Comparison of ENCODE assay signal across 25 mouse cellular contexts in the genomic region with DNA sequence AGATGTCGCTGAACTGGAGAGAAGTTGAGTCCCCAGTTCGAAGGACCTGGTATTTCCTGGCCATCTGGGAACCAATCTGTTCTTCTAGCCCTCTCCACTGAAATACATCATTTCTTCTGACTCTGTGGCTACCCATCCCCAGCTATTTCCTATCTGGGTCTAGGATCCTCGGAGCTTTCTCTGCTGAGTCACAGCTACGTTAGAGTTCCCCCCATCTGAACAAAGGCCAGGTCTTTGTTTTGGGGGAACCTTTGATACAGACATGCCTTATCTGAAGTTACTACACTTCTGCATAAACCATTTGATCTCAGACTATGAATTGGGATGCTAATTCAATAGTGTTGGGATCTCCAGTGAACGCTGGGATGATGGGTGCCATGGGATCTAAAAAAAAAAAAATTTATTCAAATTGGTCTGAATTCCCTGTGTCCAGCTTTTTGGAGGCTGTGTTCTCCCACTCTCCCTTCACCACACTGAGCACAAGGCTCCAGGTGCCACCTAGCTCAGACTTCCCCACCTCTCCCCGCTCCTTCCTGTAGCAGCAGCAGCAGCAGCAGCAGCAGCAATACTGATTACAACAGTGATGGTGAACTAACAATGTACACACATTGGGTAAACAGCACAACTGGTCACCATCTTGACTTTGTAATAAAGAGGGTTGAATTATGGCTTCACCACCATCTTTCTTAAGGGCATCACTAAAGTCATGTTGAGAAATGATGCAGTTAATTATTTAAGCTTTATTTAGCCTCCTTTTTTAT. TPM values are rescaled to one million over a fixed set of nuclear protein-coding genes. Genes with fewer than 3 reads are reported as not detected.
DNase-seq lines count a peak whose midpoint lies in the region; ATAC-seq and TF ChIP-seq lines count a peak whose summit lies in the region.
"Had no signal": no experiment of that assay in that cellular context is flagged by ENCODE, and none has a peak within 500 bp of the region (broad histone marks: within the 10 kb centered on the region; RNA-seq: fewer than 3 reads in every experiment).

No protein-coding gene starts in this region.

- peak; percentile 68 for ATAC-seq in granulocyte monocyte progenitor cell, adult 5-6 weeks (replicated peaks; ENCODE audit: poor library complexity, severe bottlenecking)
- peak; percentile 82 for ATAC-seq in megakaryocyte progenitor cell, adult 5-6 weeks (replicated peaks; ENCODE audit: poor library complexity)
- ATAC-seq: CD4-positive, CD25-positive, alpha-beta regulatory T cell, adult 4 months; forebrain, embryonic 14.5 days; forebrain, embryonic 16.5 days had no signal

- H3K4me1 ChIP-seq in MEL (ENCODE audit: control insufficient read depth in 1 of 2, insufficient read depth in 2 of 2, low read length in 2 of 2): peaks cover 7 to 15% of the 10 kb centered on the region in 2 experiments
- H3K4me1 ChIP-seq: embryonic facial prominence, embryonic 13.5 days; embryonic facial prominence, embryonic 15.5 days; forebrain, embryonic 10.5 days; forebrain, embryonic 12.5 days had no signal

- H3K27ac ChIP-seq in MEL (ENCODE audit: control insufficient read depth, low read depth, low read length): no peak overlapping the region
- H3K27ac ChIP-seq: embryonic facial prominence, embryonic 13.5 days; embryonic facial prominence, embryonic 15.5 days; forebrain, embryonic 10.5 days; forebrain, embryonic 12.5 days had no signal

- no peak for TF ChIP-seq CTCF in MEL (IDR thresholded peaks at IDR 0.05 in 2 of 3, conservative IDR thresholded peaks at IDR 0.05 in 1 of 3; ENCODE audit: control insufficient read depth in 1 of 3, insufficient read depth in 1 of 3, low read depth in 2 of 3, low read length in 3 of 3, poor library complexity in 1 of 3, severe bottlenecking in 1 of 3)

- H3K9ac ChIP-seq in MEL (ENCODE audit: control insufficient read depth, low read depth, low read length, poor library complexity, severe bottlenecking): no peak overlapping the region
- H3K9ac ChIP-seq: embryonic facial prominence, embryonic 13.5 days; embryonic facial prominence, embryonic 15.5 days; forebrain, embryonic 12.5 days had no signal

- no peak for TF ChIP-seq POLR2A in MEL (IDR thresholded peaks at IDR 0.05; ENCODE audit: control insufficient read depth in 1 of 2, insufficient read depth in 1 of 2, low read depth in 1 of 2, low read length in 2 of 2, poor library complexity in 1 of 2)

- DNase-seq in heart, adult 11 months: peak; percentile 17
- DNase-seq in heart, adult 8-10 months (ENCODE audit: low spot score): no peak
- peak; percentile 62 for DNase-seq in MEL (ENCODE audit: low read depth, low spot score)
- no peak for DNase-seq in embryo, embryonic 9.5 days (ENCODE audit: extremely low spot score)
- no peak for DNase-seq in frontal cortex, adult 2 months (ENCODE audit: extremely low spot score in 1 of 2, low spot score in 1 of 2)
- DNase-seq: adrenal gland, adult 2 months; adrenal gland, postnatal 10 days; adrenal gland, postnatal 36 days; B cell, adult 2 months; cerebellum, adult 11-12 months; cerebellum, adult 9-10 months; cerebellum, postnatal 10 days; cerebellum, postnatal 36 days had no signal

- no peaks in the 10 kb centered on the region for H3K79me2 ChIP-seq in MEL (ENCODE audit: control insufficient read depth, insufficient read depth, low read length, poor library complexity)

- H3K9me3 ChIP-seq in MEL (replicated peaks; ENCODE audit: insufficient read depth, low read length): no peaks in the 10 kb centered on the region
- H3K9me3 ChIP-seq: embryonic facial prominence, embryonic 13.5 days; embryonic facial prominence, embryonic 15.5 days; forebrain, embryonic 10.5 days; forebrain, embryonic 12.5 days; G1E had no signal

- TF ChIP-seq EP300 in MEL (IDR thresholded peaks at IDR 0.05; ENCODE audit: low read depth in 1 of 2, low read length in 2 of 2): peak; percentile 16 to 50; a peak in 1 of 4 replicates

- H3K27me3 ChIP-seq in MEL (ENCODE audit: control insufficient read depth in 1 of 2, insufficient read depth in 2 of 2, low read length in 2 of 2): no peaks in the 10 kb centered on the region
- H3K27me3 ChIP-seq: CH12.LX; embryonic facial prominence, embryonic 13.5 days; embryonic facial prominence, embryonic 15.5 days; forebrain, embryonic 12.5 days had no signal

- TF ChIP-seq RAD21 in MEL (IDR thresholded peaks at IDR 0.05; ENCODE audit: low read depth, low read length): no peak

- H3K36me3 ChIP-seq in MEL (ENCODE audit: control insufficient read depth in 1 of 2, insufficient read depth in 2 of 2, low read length in 2 of 2): peaks cover 13 to 16% of the 10 kb centered on the region in 2 experiments

- no peak overlapping the region for H3K4me3 ChIP-seq in MEL (ENCODE audit: control insufficient read depth in 1 of 2, insufficient read depth in 1 of 2, low read depth in 2 of 2, low read length in 2 of 2)
- H3K4me3 ChIP-seq: embryonic facial prominence, embryonic 13.5 days; embryonic facial prominence, embryonic 15.5 days; erythroblast, embryonic 14.5 days; forebrain, embryonic 10.5 days; forebrain, embryonic 12.5 days had no signal

TF ChIP-seq in MEL, 35 proteins besides CTCF, POLR2A, EP300 and RAD21:
- TF ChIP-seq RCOR1 (IDR thresholded peaks at IDR 0.05; ENCODE audit: low read depth, low read length): peak; percentile 34; the same call in 1 of the 2 replicates
- no peak for TF ChIP-seq ZKSCAN1 (IDR thresholded peaks at IDR 0.05; ENCODE audit: low read depth, low read length)
- TF ChIP-seq KAT2A (conservative IDR thresholded peaks at IDR 0.05; ENCODE audit: low read depth, low read length): no peak
- peak; percentile 47; the same call in 1 of the 2 replicates for TF ChIP-seq GATA1 (IDR thresholded peaks at IDR 0.05; ENCODE audit: low read depth, low read length)
- TF ChIP-seq MAX (IDR thresholded peaks at IDR 0.05; ENCODE audit: low read length): no peak
- no peak for TF ChIP-seq MAFK (IDR thresholded peaks at IDR 0.05; ENCODE audit: borderline replicate concordance, low read depth, low read length)
- TF ChIP-seq TBP (IDR thresholded peaks at IDR 0.05; ENCODE audit: low read depth, low read length): no peak
- TF ChIP-seq ZMIZ1 (IDR thresholded peaks at IDR 0.05; ENCODE audit: low read depth, low read length): no peak
- no peak for TF ChIP-seq TAL1 (IDR thresholded peaks at IDR 0.05; ENCODE audit: low read length)
- no peak for TF ChIP-seq MAZ (IDR thresholded peaks at IDR 0.05; ENCODE audit: low read depth, low read length)
- 0 out of 2 replicates have a peak, but pooled peaks have one; percentile 44 for TF ChIP-seq ETS1 (IDR thresholded peaks at IDR 0.05; ENCODE audit: low read depth, low read length)
- TF ChIP-seq USF2 (IDR thresholded peaks at IDR 0.05; ENCODE audit: borderline replicate concordance in 1 of 2, insufficient read depth in 1 of 2, low read depth in 1 of 2, low read length in 2 of 2): no peak
- no peak for TF ChIP-seq NELFE (IDR thresholded peaks at IDR 0.05; ENCODE audit: low read depth, low read length)
- no peak for TF ChIP-seq UBTF (IDR thresholded peaks at IDR 0.05; ENCODE audit: borderline replicate concordance, insufficient read depth, low read depth, low read length)
- no peak for TF ChIP-seq HCFC1 (IDR thresholded peaks at IDR 0.05; ENCODE audit: low read depth, low read length)

RNA-seq across cellular contexts. Expression of a gene that starts 10.8 kb away (rescaled TPM):
- 1 to 10 TPM; 4.3 to 7.5 (median 5.0) TPM for total RNA-seq in heart, adult 8-10 months (2022)
- total RNA-seq in MEL (2012; rRNA removed): 15.1 and 15.3 TPM in 2 replicates
- polyA plus RNA-seq in MEL (2012; ENCODE audit: insufficient read depth in 1 of 2, insufficient read length in 2 of 2, low read depth in 1 of 2, low replicate concordance in 2 of 2, missing spikeins in 1 of 2): 10 to 100 TPM in 1 of 2 experiments, not detected in 1; 20.3 TPM
- 11.3 and 20.9 TPM in 2 replicates for total RNA-seq in granulocyte monocyte progenitor cell, adult 5-6 weeks (2014; fragmentation: Nextera tagmentation)
- total RNA-seq in granulocyte monocyte progenitor cell, adult 5-6 weeks (2017): 30.0 and 33.9 TPM in 2 replicates
- total RNA-seq in megakaryocyte progenitor cell, adult 5-6 weeks (2015): 11.3 and 12.8 TPM in 2 replicates
- 32.4 and 36.6 TPM in 2 replicates for total RNA-seq in megakaryocyte progenitor cell, adult 5-6 weeks (2017)
- 17.4 and 21.4 TPM in 2 replicates for polyA plus RNA-seq in frontal cortex, adult 2 months (2012; rRNA removed)

RNA-seq across cellular contexts. Expression of a gene that starts 34.7 kb away (rescaled TPM):
- total RNA-seq in heart, adult 8-10 months (2022): 1 to 10 TPM; 3.7 to 5.4 (median 4.2) TPM
- 26.0 and 30.9 TPM in 2 replicates for total RNA-seq in MEL (2012; rRNA removed)
- 10 to 100 TPM; 38.8 to 87.0 TPM for polyA plus RNA-seq in MEL (2012; ENCODE audit: insufficient read depth in 1 of 2, insufficient read length in 2 of 2, low read depth in 1 of 2, low replicate concordance in 2 of 2, missing spikeins in 1 of 2)
- 44.5 and 49.6 TPM in 2 replicates for total RNA-seq in granulocyte monocyte progenitor cell, adult 5-6 weeks (2014; fragmentation: Nextera tagmentation)
- 26.2 and 26.3 TPM in 2 replicates for total RNA-seq in granulocyte monocyte progenitor cell, adult 5-6 weeks (2017)
- 30.3 and 32.6 TPM in 2 replicates for total RNA-seq in megakaryocyte progenitor cell, adult 5-6 weeks (2015)
- 29.1 and 31.1 TPM in 2 replicates for total RNA-seq in megakaryocyte progenitor cell, adult 5-6 weeks (2017)
- 6.2 and 6.7 TPM in 2 replicates for polyA plus RNA-seq in frontal cortex, adult 2 months (2012; rRNA removed)
- polyA plus RNA-seq: erythroblast, embryonic 14.5 days had no signal

RNA-seq across cellular contexts. Expression of a gene that starts 47.8 kb away (rescaled TPM):
- total RNA-seq in heart, adult 8-10 months (2022): 10 to 100 TPM; 25.6 to 34.9 (median 29.4) TPM
- 65.3 and 80.4 TPM in 2 replicates for total RNA-seq in MEL (2012; rRNA removed)
- polyA plus RNA-seq in MEL (2012; ENCODE audit: insufficient read depth in 1 of 2, insufficient read length in 2 of 2, low read depth in 1 of 2, low replicate concordance in 2 of 2, missing spikeins in 1 of 2): 10 to 100 TPM; 43.9 to 91.1 TPM
- total RNA-seq in granulocyte monocyte progenitor cell, adult 5-6 weeks (2014; fragmentation: Nextera tagmentation): 79.2 and 94.1 TPM in 2 replicates
- total RNA-seq in granulocyte monocyte progenitor cell, adult 5-6 weeks (2017): 84.5 and 105 TPM in 2 replicates
- total RNA-seq in megakaryocyte progenitor cell, adult 5-6 weeks (2015): 95.7 and 107 TPM in 2 replicates
- total RNA-seq in megakaryocyte progenitor cell, adult 5-6 weeks (2017): 86.3 and 105 TPM in 2 replicates
- 25.5 and 28.2 TPM in 2 replicates for polyA plus RNA-seq in frontal cortex, adult 2 months (2012; rRNA removed)

Comparison
In these comparisons a context has a peak if more than half of its experiments do, and no peak if none do; other contexts are left out.
1. DNase-seq: peak in heart, adult 11 months (single experiment) and MEL (single experiment); none in heart, adult 8-10 months (single experiment), embryo, embryonic 9.5 days (single experiment) and frontal cortex, adult 2 months (0 of 2).